Mouse (Mus musculus): ENCODE measurements at regions not wholly inside any gene's neighbourhood (a gene's known extent, or its start where the extent isn't known, plus 50 kb on each side); places are given as distances from the start of the nearest gene placed in this dataset.

- TF ChIP-seq EP300 (IDR thresholded peaks at IDR 0.05; ENCODE audit: low read depth) (no peak), CTCF (IDR thresholded peaks at IDR 0.05; ENCODE audit: low read depth) (no peak)
Measured at GRCm38 (mm10) chr10:44688555-44688954, 160.3 kb upstream of the Prdm1 start.

Data from liver, postnatal 0 days (tissue).